Mouse (Mus musculus) urinary bladder, adult 18-20 months (tissue): Measurements from ENCODE around the gene Cfb.
"Not testable (repeated sequence)": the region's sequence is repeated elsewhere in the genome, so short reads cannot be mapped to it uniquely, and the experiment has no call there.

Experiments used
- DNase-seq, 2 experiments: peaks; one replicate each; pipeline ENCODE4 v3.0.0; 2022; ENCODE audit warnings: low spot score in 2 of 2, mixed read lengths in 2 of 2

Gene Cfb

DNA sequence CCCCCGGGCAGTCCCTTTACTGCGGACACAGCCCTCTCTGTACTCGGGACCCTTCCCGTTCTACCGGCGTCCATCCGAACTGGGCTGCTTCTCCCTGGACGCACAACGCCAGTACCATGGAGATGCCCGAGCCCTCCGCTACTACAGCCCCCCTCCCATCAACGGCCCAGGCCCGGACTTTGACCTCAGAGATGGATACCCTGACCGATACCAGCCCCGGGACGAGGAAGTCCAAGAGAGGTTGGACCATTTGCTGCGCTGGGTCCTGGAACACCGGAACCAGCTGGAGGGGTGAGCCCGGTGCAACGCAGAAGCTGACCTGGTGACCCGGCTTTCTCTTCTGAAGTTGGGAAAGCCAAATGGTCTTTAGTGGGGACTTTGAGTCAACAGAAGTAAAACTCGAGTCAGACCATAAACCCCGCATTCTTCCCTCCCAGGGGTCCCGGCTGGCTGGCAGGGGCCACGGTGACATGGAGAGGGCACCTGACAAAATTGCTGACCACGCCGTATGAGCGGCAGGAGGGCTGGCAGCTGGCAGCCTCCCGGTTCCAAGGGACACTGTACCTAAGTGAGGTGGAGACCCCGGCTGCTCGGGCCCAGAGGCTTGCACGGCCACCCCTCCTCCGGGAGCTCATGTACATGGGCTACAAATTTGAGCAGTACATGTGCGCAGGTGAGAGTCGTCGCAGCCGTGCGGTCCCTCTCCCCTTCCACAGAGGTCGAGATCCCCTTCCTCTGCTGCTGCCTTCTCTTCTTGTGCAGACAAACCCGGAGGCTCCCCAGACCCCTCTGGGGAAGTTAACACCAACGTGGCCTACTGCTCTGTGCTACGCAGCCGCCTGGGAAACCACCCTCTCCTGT is 24.6 kb downstream of the Cfb start:
- no peak for DNase-seq

GRCm38 (mm10) chr17:34836856-34837221 is 25.5 kb downstream of the Cfb start, which contains the start of the genes Stk19 and Dxo:
Gene Stk19, minus strand, starts transcription at chr17:34836945.
Gene Dxo, plus strand, starts transcription at chr17:34837019.
- DNase-seq, result peak; percentile 93

DNA sequence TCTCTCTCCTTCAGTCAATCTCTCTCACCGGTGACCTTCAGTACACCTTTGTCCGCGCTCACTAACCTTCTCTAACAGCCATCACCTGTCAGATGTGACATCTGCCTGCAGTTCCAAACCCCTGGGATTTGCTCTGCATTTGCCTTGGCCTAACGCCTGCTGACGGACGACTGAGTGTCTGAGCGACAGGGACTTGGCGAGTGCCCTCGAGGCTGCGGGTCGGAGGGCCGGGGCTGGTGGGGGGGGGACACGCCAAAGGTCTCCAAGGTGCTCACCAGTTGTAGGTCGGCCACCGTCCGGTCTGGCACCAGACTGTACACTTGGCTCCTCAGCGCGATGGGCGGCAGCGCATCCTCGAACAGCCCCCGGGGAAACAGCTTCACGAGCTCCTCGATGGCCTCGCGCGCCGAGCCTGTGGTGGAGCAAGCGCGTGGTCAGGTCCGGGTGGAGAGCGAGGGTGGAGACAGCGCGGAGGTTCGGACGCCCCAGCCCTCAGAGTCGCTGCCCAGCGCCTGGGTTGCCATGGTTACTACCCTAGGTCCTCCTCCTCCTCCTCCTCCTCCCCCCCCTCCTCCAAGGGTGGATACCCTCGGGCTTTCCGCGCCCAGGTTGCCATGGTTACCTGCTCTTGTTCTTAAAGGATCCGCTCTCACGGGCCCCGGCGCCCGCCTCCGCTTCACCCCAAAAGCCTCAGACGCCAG is 26.0 kb downstream of the Cfb start:
- no peak for DNase-seq

DNA sequence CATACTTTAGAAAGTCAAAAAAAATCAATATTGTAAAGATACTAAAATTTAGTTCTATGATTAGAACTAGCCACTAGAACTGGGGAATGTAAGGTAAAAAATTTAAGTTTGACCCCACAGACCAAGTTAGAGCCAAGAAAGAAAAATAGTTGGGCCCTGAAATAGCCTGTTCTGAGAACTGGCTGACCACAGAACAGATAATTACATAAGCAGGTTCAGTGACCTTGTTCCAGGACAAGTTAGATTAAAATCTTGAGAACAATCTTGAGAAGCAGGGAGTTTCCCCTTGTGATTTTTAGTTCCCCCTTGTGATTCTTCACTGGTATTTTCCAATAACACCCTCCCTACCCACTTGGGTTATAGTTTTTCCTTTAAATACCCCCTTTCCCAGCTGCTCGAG is 31.5 kb downstream of the Cfb start:
- not testable (repeated sequence) for DNase-seq

GRCm38 (mm10) chr17:34814818-34815370 is 47.4 kb downstream of the Cfb start:
- no peak for DNase-seq

GRCm38 (mm10) chr17:34813747-34814146 is 48.6 kb downstream of the Cfb start:
- peak in 1 of 2 experiments; percentile 41 for DNase-seq

DNA sequence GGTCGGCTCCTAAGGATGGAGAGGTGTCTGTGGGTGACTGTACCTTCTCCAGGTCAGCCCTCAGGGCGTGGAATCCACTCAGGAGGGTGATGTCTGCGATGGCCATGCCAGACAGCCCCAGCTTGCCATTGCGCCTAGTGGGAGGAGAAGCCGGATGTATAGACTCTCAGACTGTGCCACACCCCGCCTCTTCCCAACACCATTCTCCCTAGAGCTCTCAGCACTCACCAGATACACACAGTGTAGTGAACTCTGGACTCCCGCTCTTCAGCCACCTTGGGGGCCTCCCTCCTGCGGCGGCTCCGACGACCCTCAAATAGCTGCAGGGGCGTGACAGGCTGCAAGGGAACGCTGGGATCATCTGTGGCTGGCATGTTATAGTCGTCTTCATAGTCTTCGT is 51.0 kb downstream of the Cfb start:
- no peak for DNase-seq

DNA sequence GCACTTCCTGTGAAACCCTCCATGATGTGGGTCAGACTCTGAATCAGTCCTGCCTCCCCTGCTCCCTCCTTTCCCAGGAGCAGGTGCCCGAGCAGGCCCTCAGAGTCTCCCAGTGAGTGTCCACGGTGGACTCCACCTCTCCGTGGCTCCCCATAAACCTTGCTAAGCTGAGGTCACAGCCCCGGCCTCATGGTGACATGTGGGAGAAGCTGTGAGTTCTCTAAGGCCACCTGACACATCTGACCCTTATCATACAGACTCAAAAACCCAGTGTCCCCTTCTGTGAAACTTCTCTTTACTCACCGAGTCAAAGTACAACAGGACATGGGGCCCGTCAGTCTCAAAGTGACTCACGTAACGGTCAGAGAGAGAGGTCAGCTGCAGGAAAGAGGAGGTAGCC is 51.5 kb downstream of the Cfb start:
- not testable (repeated sequence) for DNase-seq

DNA sequence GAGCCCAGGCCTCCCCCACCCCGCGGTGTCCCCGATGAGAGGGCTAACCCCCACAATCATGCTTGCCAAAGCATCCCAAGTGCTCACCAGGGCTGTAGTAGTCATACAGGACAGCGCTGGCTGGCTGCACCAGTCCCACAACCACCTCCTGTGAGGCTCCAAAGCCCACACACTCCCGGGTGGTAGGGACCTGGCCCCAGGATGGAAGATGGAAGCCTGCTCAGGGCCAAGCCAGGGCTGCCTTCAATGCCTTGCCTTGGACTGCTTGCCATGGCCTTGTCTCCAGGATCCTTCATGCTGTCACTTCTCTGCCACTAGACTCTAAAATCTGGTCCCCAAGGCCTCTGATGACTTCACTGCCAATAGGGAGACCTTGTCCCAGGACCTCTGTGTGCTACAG is 51.9 kb downstream of the Cfb start:
- not testable (repeated sequence) for DNase-seq

DNA sequence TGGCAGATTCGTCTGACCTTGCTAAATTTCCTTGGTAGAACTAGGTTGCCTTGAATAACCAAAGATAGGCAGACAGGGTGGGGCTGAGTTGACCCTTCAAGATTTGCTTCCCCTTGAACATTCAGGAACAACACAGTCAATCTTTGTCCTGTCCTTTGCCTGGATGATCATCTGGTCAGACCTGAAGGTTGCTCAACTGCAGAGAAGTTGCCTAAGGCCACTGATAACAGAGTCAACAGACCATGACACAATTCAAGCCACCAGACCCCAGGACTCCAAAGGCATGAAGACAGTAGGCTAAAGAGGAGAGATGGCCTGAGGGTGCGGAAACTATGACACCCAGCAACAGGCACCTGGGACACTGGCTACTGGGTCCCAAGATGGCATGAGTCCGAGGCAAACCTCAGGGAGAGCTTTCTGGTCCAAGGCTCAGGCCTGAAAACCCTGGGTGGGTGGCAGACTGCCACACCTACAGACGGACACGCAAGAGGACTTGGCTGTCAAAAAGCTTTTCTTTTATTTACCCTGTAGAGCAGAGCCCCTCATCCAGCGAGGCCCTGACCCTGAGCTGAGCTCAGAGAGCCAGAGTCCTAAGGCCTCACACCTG is 53.6 kb downstream of the Cfb start:
- no peak for DNase-seq

DNA sequence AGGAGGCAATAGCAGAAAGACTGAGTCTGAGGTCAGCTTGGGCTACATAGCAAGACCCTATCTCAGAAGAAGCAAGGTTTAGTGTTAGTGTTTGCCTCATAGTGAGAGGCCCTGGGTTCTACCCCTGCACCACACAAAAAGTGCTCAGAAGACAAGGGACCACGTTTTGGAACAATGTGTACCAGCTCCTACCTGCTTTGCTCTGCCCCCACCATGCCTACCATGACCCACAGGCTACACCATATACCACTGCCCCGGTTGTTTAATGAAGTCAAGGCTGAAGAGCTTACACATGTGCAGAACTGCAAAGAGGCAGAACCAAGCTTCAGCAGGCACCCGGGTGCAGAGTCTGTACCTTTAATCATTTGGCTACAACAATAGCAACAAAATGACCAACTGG is 55.1 kb downstream of the Cfb start:
- DNase-seq, result no peak
